Mouse (Mus musculus): ENCODE measurements around the gene Epn2. TPM values are rescaled to one million over a fixed set of nuclear protein-coding genes. Genes with fewer than 3 reads are reported as not detected.
"Not testable (repeated sequence)": the region's sequence is repeated elsewhere in the genome, so short reads cannot be mapped to it uniquely, and the experiment has no call there.

The Epn2 gene
- total RNA-seq, 4 experiments from 2014 or later: 123 to 157 (median 152) TPM

GRCm38 (mm10) chr11:61592061-61592460 lies 12.6 kb upstream of the Epn2 start:
- no peak for DNase-seq (ENCODE audit: low spot score in 2 of 2)

- DNase-seq (ENCODE audit: low spot score in 2 of 2): peak in 1 of 2 experiments; percentile 41
These were observed 11.2 kb upstream of the Epn2 start for GRCm38 (mm10) chr11:61590516-61591213.

- DNase-seq (ENCODE audit: low spot score in 2 of 2): no peak
These were observed 5.9 kb upstream of the Epn2 start for GRCm38 (mm10) chr11:61585421-61585820.

GRCm38 (mm10) chr11:61584830-61585229 lies 5.3 kb upstream of the Epn2 start:
- no peak for DNase-seq (ENCODE audit: low spot score in 2 of 2)

GRCm38 (mm10) chr11:61584096-61584495 lies 4.6 kb upstream of the Epn2 start:
- DNase-seq (ENCODE audit: low spot score in 2 of 2): no peak

- not testable (repeated sequence) for DNase-seq (ENCODE audit: low spot score in 2 of 2)
These were observed 3.3 kb upstream of the Epn2 start for GRCm38 (mm10) chr11:61582808-61583207.

GRCm38 (mm10) chr11:61579878-61580381 lies 443 bp upstream of the Epn2 start:
- DNase-seq (ENCODE audit: low spot score in 2 of 2): no peak

GRCm38 (mm10) chr11:61578541-61578982 lies 925 bp downstream of the Epn2 start:
- DNase-seq (ENCODE audit: low spot score in 2 of 2): no peak

- DNase-seq (ENCODE audit: low spot score in 2 of 2): no peak
These were observed 1.5 kb downstream of the Epn2 start for GRCm38 (mm10) chr11:61577991-61578390.

GRCm38 (mm10) chr11:61577349-61577748 lies 2.1 kb downstream of the Epn2 start:
- no peak for DNase-seq (ENCODE audit: low spot score in 2 of 2)

- DNase-seq (ENCODE audit: low spot score in 2 of 2): no peak
These were observed 6.2 kb downstream of the Epn2 start for GRCm38 (mm10) chr11:61573266-61573665.

- DNase-seq (ENCODE audit: low spot score in 2 of 2): no peak
These were observed 8.3 kb downstream of the Epn2 start for GRCm38 (mm10) chr11:61571225-61571624.

- DNase-seq (ENCODE audit: low spot score in 2 of 2): no peak
These were observed 9.8 kb downstream of the Epn2 start for GRCm38 (mm10) chr11:61569671-61570070.

- DNase-seq (ENCODE audit: low spot score in 2 of 2): peak in 1 of 2 experiments; percentile 59
These were observed 14.9 kb downstream of the Epn2 start for GRCm38 (mm10) chr11:61564566-61564965.

GRCm38 (mm10) chr11:61563939-61564338 lies 15.5 kb downstream of the Epn2 start:
- no peak for DNase-seq (ENCODE audit: low spot score in 2 of 2)

- DNase-seq (ENCODE audit: low spot score in 2 of 2): no peak
These were observed 17.1 kb downstream of the Epn2 start for GRCm38 (mm10) chr11:61562421-61562820.

- DNase-seq (ENCODE audit: low spot score in 2 of 2): no peak
These were observed 19.9 kb downstream of the Epn2 start for GRCm38 (mm10) chr11:61559572-61559971.

GRCm38 (mm10) chr11:61553015-61553754 lies 26.3 kb downstream of the Epn2 start:
- DNase-seq (ENCODE audit: low spot score in 2 of 2): no peak

- DNase-seq (ENCODE audit: low spot score in 2 of 2): no peak
These were observed 28.9 kb downstream of the Epn2 start for GRCm38 (mm10) chr11:61550631-61551030.

GRCm38 (mm10) chr11:61547710-61548109 lies 31.8 kb downstream of the Epn2 start:
- no peak for DNase-seq (ENCODE audit: low spot score in 2 of 2)

- no peak for DNase-seq (ENCODE audit: low spot score in 2 of 2)
These were observed 33.0 kb downstream of the Epn2 start for GRCm38 (mm10) chr11:61546452-61546851.

- DNase-seq (ENCODE audit: low spot score in 2 of 2): no peak
These were observed 33.9 kb downstream of the Epn2 start for GRCm38 (mm10) chr11:61545586-61545985.

GRCm38 (mm10) chr11:61541106-61541505 lies 38.4 kb downstream of the Epn2 start:
- DNase-seq (ENCODE audit: low spot score in 2 of 2): no peak
